Mouse (Mus musculus) kidney, adult 18-20 months (tissue): ENCODE measurements around the gene Ikzf4.
"Not testable (repeated sequence)": the region's sequence is repeated elsewhere in the genome, so short reads cannot be mapped to it uniquely, and the experiment has no call there.

Experiments
- DNase-seq: peaks from one replicate; pipeline ENCODE4 v3.0.0; 2021

Ikzf4 gene

DNA sequence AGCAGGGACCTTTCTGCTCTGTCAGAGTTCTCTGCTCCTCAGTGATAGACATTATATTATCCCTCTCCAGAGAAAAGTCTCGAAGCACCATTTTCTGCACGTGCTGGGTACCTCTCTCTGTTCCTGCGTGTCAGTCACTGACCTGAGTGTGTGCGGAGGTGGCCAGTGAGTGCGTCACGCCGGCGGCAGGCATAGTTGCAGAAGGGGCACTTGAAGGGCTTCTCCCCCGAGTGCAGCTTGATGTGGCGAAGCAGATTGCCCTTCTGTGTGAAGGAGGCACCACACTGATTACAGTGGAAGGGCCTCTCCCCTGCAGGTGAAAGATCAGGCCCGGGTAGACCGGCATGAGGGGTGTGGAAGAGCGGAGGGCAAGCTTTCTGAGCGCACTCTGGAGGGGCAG, 5.8 kb downstream of the Ikzf4 start:
- DNase-seq = no peak

DNA sequence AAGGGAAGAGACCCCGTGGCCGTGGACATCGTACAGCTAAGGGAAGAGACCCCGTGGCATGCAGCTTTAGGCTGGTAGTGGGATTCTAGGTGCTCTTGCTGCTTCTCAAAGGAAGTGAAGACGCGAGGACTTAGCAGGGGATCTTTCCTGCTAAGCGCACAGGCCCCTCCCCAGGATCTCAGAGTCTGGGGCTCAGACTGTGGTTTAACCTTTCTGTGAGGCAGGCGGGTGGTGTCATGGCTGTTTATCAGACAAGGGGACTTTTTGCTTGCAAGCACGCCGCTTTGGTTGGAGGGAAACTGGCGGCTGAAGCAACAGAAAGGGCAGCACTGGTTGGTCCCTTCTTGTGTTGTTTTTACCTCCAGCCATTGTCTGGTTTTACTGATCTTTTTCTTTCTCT, 8.8 kb downstream of the Ikzf4 start:
- no peak for DNase-seq

DNA sequence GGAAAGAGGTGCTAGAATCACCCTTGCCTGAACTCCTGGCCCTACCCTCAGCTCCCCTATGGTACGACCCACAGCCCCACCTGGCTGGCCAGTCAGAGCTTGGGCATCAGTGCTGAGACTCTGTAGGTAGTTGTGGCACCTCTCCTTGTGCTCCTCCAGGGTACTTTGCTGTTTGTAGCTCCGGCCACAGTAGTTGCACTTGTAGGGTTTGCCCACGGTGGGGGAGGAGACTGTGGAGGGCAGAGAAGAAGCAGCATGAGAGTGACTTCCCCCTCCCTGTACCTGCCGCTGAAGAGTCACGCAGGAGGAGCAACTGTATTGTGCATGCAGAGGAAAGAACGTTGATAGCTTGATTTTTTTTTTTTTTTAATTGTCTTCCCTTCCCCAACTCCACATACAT, 9.2 kb downstream of the Ikzf4 start:
- DNase-seq = no peak

DNA sequence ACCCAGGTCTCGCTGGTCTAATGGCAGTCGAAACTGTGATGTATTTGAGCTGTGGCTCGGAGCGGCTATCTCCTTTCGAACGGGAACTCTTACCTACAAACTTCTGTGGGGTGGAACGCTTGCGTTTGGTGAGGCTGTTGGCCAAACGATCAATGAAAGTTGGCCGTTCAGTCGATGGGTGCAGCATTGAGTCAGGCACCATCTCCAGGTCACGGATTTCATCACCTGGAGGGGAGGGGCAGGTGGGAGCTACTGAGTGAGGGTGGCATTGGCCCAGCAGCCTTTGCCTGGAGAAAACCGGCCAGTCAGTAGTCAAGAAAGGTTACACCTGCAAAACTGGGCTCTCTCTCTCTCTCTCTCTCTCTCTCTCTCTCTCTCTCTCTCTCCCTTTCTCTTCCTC, 10.1 kb downstream of the Ikzf4 start:
- no peak for DNase-seq

DNA sequence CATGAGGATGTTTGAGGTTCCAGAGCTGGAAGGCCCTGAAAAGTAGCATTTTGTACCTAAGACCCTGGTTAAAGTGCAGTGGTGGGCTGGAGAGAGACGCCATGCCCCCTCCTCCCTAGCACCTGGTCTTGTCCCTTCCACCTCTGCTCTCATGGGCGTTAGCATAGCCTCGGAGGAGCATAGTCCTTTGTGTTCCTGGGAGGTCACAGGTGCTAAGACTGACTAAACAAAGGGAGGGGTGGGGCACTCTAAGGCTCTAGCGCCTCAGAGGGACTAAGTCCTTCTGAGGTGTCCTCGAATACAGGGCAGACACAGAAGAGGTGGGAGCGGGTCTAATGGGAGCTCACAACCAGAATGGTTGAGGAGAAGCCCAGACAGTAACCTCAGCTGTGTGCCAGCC, 14.2 kb downstream of the Ikzf4 start:
- DNase-seq = no peak

DNA sequence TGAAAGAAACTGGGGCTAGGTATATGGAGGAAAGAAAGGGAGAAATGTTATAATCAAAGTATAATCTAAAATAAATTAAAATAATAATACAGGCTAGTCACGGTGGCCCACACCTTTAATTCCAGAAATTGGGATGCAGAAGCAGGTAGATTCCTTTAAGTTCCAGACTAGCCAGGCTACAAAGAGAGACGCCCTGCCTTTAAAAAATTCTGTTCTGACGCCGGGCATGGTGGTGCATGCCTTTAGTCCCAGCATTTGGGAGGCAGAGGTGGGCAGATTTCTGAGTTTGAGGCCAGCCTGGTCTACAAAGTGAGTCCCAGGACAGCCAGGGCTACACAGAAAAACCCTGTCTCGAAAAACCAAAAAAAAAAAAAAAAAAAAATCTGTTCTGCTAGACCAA, 15.5 kb downstream of the Ikzf4 start:
- not testable (repeated sequence) for DNase-seq

DNA sequence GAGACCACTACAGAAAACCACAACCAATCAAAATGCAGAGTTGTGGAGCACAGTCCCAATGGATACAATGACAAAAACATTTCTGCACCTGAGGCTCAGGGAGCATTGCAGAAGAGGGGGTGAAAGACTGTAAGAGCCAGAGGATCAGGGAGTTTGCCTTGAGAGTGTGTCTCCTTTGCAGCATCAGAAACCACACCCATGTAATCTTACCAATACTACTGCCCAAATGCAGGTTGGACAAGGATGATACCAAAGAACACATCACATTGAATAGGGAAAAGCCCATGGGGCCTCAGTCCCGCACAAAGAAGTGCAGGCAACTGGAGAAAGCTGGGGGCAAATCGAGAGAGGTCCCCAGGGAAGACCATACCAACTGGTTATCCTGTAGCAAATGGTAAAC, 16.0 kb downstream of the Ikzf4 start:
- no peak for DNase-seq

DNA sequence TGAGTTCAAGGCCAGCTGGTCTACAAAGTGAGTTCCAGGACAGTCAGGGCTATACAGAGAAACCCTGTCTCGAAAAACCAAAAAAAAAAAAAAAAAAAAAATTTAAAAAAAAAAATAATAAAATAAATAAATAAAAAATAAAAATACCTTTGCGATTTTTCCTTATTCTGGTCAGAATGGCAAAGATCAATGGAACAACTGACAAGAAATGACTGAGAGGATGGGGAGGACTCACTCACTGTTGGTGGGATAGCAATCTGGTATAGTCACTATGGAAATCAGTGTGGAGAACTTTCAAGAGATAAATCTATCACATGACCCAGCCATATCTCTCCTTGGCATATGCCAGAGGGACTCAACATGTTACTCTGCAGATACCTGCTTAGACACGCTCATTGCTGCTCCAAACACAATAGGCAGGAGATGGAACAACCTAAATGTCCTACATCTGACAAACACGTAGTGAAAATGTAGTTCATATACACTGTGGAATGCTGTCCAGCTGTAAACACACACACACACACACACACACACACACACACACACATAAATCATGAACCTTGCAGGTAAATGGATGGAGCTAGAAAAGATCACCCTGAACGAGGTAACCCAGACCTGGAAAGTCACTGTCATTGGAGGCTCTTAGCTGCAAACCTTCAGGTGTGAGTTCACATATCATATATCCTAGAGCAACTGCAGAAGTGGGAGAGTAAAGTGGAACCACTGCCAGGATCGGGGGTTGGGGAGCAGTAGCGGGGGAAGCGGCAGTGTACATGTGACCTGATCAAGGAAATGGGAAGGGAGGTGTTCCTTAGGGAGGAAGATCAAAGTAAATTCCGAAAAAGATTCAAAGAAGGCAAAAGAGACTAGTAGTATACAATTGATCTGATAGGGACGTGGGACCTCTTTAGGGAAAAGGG, 18.1 kb downstream of the Ikzf4 start:
- no peak for DNase-seq

DNA sequence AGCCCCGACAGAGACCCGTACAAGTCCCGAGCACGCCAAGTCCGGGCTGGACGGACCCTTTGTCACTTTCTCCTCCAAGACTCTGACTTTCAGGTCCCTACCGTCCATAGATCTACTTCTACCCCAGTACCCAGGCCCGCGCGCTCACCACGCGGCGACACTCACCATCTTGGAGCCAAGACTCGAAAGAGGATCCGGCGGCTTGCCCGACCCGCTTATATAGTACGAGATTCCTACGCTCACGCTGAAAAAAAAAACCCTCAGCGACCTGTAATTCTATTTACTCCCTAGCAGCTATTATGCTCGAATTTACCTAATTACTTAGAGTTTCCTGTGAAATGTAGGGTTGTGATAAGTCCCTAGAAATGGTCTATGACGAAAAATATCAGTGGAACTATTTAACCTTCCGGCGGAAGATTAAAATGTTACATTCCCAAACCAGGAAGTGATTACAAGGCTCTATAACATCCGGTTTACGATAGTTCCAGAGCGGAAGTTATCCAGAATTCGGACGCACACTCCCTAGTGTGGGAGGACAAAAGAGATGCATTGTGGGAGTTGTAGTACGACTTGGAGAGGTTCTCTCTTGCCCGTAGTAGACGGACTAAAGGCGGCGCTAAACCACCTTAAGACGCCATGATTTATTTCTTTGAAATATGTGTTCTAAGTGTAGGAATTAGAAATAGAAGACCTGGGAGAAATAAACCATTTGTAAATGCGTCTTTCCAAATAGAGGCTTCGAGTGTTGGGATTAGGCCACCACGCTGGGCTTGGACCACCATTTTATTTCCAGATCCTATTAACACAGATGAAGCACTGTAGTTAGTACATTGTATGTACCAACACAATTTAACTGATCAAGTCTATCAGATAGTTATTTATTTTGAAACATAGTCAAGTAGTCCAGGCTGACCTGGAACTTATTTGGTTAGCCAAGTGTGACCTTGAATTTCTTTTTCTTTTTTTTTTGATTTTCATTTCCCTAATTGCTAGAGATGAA, 19.2 kb downstream of the Ikzf4 start, which contains the start of gene Rps26:
Rps26 (minus strand) TSS at position 437 of the 1,000 bp plus-strand sequence.
- peak; percentile 86 for DNase-seq

DNA sequence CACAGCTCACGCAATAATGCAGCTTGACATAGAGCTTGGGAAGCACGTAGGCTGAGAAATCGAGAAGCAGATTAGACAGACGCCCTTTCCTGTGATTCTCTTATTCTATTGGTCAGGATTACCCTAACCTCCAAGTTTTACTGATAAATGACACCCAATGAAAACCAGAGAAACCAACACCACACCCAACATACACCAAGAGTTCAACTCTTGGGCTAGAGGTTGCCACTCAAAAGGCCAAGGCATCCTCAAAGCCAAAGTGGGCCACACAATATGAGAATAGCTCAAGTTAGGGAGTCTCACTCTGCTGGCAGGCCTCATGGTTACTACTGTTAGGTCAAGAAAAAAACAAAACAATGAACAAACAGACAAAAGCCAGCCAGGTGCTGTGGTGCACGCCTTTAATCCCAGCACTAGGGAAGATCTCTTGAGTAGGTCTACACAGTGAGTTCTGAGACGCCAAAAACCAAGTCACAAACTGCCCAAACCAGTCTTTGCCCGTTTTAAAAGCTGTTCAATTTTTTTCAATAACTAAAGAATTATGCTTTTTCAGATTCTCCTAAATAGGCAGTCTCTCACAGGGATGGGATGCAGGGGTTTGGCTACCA, 20.4 kb downstream of the Ikzf4 start:
- no peak for DNase-seq

DNA sequence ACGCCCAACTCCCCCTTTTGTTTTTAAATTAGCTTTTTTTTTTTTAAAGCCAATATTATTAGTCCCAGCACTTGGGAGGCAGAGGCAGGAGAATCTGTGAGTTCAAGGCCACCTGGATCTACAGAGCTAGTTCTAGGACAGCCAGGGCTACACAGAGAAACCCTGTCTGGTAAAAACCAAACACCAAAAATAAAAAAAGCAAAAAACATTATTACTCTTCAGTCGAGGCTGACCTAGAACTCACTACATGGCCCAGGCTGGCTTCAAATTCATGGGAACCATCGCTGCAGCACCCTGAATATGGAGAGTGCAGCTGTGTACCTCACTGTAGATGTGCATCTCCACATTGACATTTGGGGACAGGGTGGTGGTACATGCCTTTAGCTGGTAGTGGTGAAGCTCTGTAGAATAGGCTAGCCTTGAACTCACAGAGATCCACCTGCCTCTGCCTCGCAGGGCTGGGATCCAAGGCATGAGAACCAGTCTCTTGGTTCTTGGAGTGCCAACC, 22.6 kb downstream of the Ikzf4 start:
- DNase-seq = not testable (repeated sequence)

DNA sequence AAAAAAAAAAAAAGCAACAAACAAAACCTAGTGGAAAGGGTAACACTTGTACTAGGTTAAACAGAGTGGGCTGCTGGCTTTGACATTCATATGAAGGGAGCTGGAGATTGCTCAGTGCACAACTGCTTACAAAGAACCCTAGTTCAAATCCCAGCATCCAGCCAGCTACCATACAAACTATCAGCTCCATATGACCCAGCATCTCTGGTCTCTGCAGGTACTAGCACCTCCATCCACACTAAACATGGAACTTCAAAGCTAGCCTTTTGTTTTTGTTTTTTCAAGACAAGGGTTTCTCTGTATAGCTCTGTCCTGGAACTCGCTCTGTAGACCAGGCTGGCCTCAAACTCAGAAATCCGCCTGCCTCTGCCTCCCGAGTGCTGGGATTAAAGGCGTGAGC, 23.1 kb downstream of the Ikzf4 start:
- DNase-seq = no peak

DNA sequence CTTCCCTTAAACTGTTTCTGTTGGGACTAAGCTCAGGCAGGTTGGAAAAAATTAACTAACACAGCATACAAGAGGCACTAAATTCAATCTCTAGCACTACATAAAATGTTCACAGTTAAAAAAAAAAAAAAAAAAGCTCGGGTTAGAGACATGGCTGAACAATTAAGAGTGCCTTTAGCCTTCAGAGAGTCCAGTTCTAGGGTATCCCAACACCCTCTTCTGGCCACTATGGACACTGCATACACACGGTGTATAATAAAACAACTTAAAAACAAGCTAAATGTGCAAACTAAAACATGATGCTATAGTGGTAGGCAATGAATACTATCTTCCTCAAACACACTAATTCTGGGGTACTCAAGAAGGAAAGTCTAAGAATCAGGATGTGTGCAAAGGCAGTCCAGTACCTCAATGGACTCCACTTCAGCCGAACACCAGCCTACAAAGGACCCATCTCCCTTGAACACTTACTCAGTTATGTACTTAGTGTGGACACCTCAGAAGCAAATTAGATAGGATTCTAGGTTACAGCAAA, 23.7 kb downstream of the Ikzf4 start:
- DNase-seq = no peak

DNA sequence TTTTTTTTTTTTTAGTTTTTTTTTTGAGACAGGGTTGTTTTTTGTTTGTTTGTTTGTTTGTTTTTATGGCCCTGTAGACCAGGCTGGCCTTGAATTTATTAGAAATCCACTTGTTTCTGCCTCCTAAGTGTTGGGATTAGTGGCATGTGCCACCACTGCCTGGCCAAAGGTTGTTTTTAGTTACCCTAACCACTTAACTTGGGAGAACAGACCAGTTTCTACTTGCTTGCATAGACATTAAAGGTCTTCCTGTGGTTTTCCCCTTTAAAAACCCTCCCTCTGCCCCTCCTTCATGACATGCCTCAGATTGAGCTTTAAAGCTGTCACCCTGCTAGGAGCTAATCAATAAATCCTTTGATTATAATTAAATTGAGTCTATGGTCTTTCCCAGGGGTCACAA, 25.6 kb downstream of the Ikzf4 start:
- DNase-seq = no peak

DNA sequence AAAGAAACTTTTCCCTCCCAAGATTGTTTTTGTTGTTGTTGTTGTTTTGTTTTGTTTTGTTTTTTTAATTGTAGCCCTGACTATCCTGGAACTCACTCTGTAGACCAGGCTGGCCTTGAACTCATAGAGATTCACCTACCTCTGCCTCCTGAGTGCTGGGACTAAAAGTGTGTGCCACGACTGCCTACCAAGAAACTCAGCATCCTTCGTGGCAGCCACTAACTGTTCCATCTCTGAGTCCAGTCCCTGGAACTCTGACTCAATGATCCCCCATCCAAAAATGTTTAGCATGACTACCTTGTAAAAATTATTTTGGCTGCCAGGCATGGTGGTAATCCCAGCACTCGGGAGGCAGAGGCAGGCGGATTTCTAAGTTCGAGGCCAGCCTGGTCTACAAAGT, 26.6 kb downstream of the Ikzf4 start:
- not testable (repeated sequence) for DNase-seq

DNA sequence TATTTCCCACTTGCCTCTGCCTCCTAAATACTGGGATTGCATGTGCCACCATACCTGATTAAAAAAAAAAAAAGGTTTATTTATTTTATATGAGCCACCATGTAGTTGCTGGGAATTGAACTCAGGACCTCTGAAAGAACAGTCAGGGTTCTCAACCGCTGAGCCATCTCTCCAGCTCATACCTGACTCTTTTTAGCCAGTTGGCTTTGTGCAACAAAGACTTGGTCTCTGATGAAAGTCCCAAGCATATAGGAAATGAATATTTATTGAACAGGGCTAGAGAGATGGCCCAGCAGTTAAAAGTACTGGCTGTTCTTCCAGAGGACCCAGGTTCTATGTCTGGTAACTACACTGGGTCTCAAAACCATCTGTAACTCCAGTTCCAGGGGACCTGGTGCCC, 27.2 kb downstream of the Ikzf4 start:
- DNase-seq = no peak

DNA sequence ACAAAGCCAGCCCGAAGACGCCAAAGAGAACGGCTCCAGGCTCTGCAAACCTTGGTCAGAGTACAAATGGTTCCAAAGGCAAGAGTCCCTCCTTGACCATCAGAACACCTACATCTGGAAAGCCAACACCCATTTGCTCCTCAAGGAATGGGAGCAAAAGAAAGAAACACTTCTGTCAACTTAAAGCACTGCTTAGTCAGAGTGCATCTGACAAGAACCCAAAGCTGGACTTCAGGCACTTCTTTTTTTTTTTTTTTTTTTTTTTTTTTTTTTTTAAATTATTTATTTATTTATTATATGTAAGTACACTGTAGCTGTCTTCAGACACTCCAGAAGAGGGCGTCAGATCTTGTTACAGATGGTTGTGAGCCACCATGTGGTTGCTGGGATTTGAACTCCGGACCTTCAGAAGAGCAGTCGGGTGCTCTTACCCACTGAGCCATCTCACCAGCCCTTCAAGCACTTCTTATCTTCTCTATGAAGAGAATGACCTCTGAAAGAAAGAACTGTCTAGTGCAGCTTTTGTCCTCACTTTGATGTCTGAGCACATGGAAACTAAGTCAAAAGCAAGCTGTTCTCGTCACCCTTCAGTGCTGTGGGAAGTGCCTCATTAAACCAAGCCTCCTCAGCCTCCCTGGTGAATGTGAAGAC, 29.9 kb downstream of the Ikzf4 start:
- DNase-seq = not testable (repeated sequence)

DNA sequence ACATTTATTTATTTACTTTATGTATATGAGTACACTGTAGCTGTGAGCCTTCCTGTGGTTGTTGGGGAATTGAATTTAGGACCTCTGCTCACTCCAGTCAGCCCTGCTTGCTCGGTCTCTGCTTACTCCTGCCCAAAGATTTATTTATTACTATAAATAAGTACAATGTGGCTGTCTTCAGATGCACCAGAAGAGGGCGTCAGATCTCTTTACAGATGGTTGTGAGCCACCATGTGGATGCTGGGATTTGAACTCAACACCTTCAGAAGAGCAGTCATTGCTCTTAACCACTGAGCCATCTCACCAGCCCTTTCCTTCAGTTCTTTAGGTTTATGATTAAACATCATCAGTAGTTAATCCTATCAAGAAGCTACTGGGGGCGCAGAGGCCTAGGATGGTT, 30.9 kb downstream of the Ikzf4 start:
- no peak for DNase-seq

DNA sequence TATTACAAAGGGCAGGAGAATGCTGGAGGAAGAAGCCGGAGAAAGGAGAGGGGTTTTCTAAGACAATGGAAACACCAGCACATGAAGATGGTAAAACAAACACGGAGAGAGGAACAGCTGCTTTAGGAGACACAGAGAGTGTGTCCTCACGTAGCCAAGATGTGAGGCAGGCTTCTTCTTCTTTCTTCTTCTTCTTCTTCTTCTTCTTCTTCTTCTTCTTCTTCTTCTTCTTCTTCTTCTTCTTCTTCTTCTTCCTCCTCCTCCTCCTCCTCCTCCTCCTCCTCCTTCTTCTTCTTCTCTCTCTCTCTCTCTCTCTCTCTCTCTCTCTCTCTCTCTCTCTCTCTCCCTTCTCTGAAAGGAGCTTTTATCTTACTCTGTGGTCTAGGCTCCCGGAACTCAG, 32.0 kb downstream of the Ikzf4 start:
- DNase-seq = not testable (repeated sequence)

DNA sequence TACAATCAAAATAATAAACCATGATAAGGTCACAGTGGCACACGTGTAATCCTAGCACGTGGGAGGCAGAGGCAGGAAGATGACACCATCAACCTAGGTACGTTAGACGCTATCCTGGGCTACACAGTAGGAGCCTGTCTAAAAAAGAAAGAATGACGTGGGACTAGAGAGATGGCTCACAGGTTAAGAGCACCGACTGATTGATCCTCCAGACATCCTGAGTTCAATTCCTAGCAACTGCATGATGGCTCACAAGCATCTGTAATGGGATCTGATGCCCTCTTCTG, 32.7 kb downstream of the Ikzf4 start:
- no peak for DNase-seq

DNA sequence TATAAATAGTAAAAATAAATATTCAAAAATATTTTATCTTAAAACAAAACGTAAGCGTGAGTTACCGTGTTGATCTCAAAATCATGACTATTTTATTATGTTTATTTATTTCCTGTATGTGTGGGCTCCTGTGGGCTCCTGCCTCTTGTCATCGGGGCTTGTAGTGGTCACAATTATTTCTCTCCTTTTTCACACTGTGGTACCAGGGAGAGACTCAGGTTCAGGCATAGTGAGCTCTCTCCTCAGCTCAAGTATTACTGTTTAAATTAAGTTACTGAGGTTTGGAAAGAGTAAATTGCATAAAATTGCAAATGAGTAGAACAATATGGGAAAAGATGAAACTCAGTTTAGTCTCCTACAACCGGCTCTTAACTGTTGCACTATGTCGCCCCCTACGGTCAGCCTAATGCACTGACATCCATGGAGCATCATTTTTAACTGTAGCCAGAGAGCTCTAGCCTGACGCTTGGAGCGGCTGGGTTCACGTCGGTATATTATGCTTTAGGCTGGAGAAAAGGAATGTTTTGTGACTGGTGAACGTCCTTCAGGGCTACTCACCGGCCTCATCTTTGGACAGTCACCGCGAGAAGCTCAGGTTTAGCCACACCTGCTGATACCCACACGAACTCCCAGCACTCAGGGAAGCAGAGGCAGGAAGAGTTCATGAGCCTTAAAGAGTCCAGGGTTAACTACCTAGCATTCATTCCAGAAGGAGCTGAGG, 33.2 kb downstream of the Ikzf4 start:
- peak; percentile 78 for DNase-seq

DNA sequence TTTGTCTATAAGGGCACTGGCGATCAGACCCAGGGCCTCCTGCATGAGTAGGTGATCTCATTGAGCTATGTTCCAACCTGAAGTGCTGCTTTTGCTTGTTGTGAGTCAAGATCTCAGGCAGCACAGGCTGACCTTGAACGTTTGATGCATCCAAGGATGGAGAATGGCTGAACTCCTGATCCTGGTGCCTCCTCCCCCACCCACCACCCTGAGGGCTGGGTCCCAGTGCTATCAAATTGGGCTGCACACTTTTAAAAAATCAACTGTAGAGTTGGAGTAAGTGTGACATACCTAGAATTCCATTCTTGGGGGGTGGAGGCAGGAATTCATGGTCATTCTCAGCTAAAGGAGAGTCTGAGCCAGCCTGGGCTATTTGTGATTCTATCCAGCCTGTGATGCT, 39.3 kb downstream of the Ikzf4 start:
- DNase-seq = no peak
